Mouse (Mus musculus) heart, embryonic 15.5 days (tissue): ENCODE results near the gene Fam178b. TPM values are rescaled to one million over a fixed set of nuclear protein-coding genes. Genes with fewer than 3 reads are reported as not detected.

Source experiments
- ATAC-seq: fragments of 200-750 bp; cut with Nextera tagmentation; replicated peaks from 2 replicates; pipeline ENCODE4 v1.8.0; 2017; ENCODE audit warnings: low read depth, moderate TSS enrichment; ENCODE audit not compliant: insufficient number of reproducible peaks, insufficient read depth, low FRiP score
- H3K27ac ChIP-seq: fragments of 300-500 bp; sonication (generic); 2 replicates; pipeline ENCODE4 v1.5.1; 2015; ENCODE audit warnings: mild to moderate bottlenecking, inconsistent platforms
- H3K27me3 ChIP-seq: fragments of 300-500 bp; sonication (generic); 2 replicates; pipeline ENCODE4 v1.6.1; 2015; ENCODE audit warnings: inconsistent platforms
- H3K36me3 ChIP-seq: fragments of 300-500 bp; sonication (generic); 2 replicates; pipeline ENCODE4 v1.6.1; 2015; ENCODE audit warnings: mild to moderate bottlenecking, inconsistent platforms
- H3K4me1 ChIP-seq: fragments of 300-500 bp; sonication (generic); replicated peaks from 2 replicates; pipeline ENCODE4 v1.6.1; 2015; ENCODE audit warnings: inconsistent platforms
- H3K4me2 ChIP-seq: fragments of 300-500 bp; sonication (generic); 2 replicates; pipeline ENCODE4 v1.6.1; 2015; ENCODE audit warnings: inconsistent platforms, mild to moderate bottlenecking, moderate library complexity
- H3K4me3 ChIP-seq: fragments of 300-500 bp; sonication (generic); 2 replicates; pipeline ENCODE4 v1.5.1; 2015; ENCODE audit warnings: mild to moderate bottlenecking, inconsistent platforms
- H3K9ac ChIP-seq: fragments of 300-500 bp; sonication (generic); 2 replicates; pipeline ENCODE4 v1.6.1; 2015; ENCODE audit warnings: mild to moderate bottlenecking, inconsistent platforms
- H3K9me3 ChIP-seq: fragments of 300-500 bp; sonication (generic); replicated peaks from 2 replicates; pipeline ENCODE4 v1.6.1; 2016; ENCODE audit warnings: inconsistent platforms
- WGBS: fragments of 180-500 bp; shearing (Covaris S2); methylation state at CpG from one replicate; pipeline ENCODE4 v1.1.7; 2015; ENCODE audit warnings: mixed read lengths; 5-methylcytosine and 5-hydroxymethylcytosine counted together
- polyA plus RNA-seq: library from polyadenylated mRNA; unstranded; fragments of >200 nt; fragmentation: Nextera tagmentation; extraction: Ambion mirVana; gene quantifications from 2 replicates; pipeline ENCODE4 v1.2.1, GENCODE M21; 2015

The Fam178b gene
- polyA plus RNA-seq, 1 experiment from 2014 or later = 0.68 TPM

DNA sequence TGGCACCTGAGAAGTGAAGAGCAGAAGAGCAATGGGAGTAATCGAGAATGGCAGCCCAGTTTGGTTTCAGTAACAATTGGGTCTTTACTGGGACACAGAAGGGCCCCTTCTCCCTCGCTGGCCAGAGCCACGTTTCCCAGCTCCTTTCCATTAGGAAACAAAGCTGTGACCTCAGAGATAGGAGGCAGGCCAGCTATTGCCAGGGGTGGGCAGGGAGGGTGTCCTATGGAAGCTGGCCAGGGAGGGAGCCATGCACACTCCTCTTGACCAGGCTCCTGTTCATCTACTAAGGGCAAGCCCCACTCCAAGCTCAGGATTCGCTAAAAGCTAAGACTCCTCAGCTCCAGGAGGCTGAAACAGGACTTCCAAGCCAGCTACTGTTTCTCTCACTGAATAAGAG lies 123.7 kb downstream of the Fam178b start:
- WGBS = 9% methylated on average over 4 of the region's 4 CpGs
- H3K4me3 ChIP-seq = peak overlapping the region; percentile 68
- peak overlapping the region; percentile 88 for H3K4me2 ChIP-seq
- peak overlapping the region; percentile 96 for H3K27ac ChIP-seq
- no peaks in the 10 kb centered on the region for H3K9me3 ChIP-seq
- peak overlapping the region; percentile 96 for H3K9ac ChIP-seq
- peaks cover 67% of the 10 kb centered on the region for H3K4me1 ChIP-seq
- H3K36me3 ChIP-seq = peaks cover 3% of the 10 kb centered on the region; the same call in 1 of the 2 replicates
- no peaks in the 10 kb centered on the region for H3K27me3 ChIP-seq
- no peak for ATAC-seq

- ATAC-seq = peak; percentile 54
- Histone ChIP-seq H3K4me1 (peaks cover 69% of the 10 kb centered on the region), H3K27ac (peak within 1 kb of the TSS; percentile 96), H3K9ac (peak within 1 kb of the TSS; percentile 96), H3K27me3 (no peaks in the 10 kb centered on the region), H3K4me2 (peak within 1 kb of the TSS; percentile 88), H3K4me3 (peak within 1 kb of the TSS; percentile 68), H3K36me3 (peaks cover 13% of the 10 kb centered on the region; the same call in 1 of the 2 replicates), H3K9me3 (no peaks in the 10 kb centered on the region)
- 1% methylated on average over 67 of the region's 69 CpGs for WGBS
Measured at GRCm38 (mm10) chr1:36558031-36558993, 124.7 kb downstream of the Fam178b start, which contains the start of gene Sema4c. Sema4c (minus strand) TSS chr1:36558349.

DNA sequence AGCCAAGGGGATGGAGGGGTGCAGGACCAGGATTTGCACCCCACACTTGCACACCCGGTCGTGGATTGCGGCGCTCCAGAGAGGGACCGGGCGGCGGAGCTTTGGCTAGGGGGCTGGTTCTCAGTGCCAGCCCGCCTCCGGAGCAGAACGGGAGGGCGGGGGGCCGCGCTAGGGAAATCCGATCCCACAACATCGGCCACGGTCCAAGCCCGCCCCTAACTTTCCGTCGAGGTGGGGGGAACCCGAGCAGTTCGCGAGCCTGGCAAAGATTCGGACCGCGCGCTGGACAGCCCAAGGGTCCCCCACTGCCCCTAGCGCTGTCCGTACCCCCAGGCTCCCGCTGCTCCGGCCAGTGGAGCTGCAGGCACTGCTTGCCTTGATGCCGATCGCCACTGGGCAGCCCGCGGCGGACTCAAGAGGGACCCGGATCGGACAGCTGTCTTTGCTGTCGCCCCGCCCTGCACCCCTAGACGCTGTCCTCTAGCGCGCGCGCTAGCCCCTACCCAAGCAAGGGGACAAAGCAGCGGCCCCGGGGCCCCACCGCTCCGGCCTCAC lies 125.4 kb downstream of the Fam178b start:
- peak overlapping the region; percentile 88 for H3K4me2 ChIP-seq
- peak overlapping the region; percentile 96 for H3K9ac ChIP-seq
- no peaks in the 10 kb centered on the region for H3K27me3 ChIP-seq
- peak overlapping the region; percentile 96 for H3K27ac ChIP-seq
- ATAC-seq = peak; percentile 78
- WGBS = under 1% methylated on average over 48 of the region's 48 CpGs
- H3K4me1 ChIP-seq = peaks cover 61% of the 10 kb centered on the region
- H3K4me3 ChIP-seq = peak overlapping the region; percentile 68
- H3K36me3 ChIP-seq = peaks cover 21% of the 10 kb centered on the region
- H3K9me3 ChIP-seq = no peaks in the 10 kb centered on the region

- WGBS = under 1% methylated on average over 52 of the region's 52 CpGs
- Histone ChIP-seq H3K4me1 (peaks cover 54% of the 10 kb centered on the region), H3K4me2 (peak overlapping the region; percentile 88), H3K9me3 (no peaks in the 10 kb centered on the region), H3K27me3 (no peaks in the 10 kb centered on the region), H3K9ac (peak overlapping the region; percentile 96), H3K27ac (peak overlapping the region; percentile 96), H3K36me3 (peaks cover 28% of the 10 kb centered on the region), H3K4me3 (peak overlapping the region; percentile 68)
- ATAC-seq = peak; percentile 71
Measured at GRCm38 (mm10) chr1:36556553-36557456, 126.2 kb downstream of the Fam178b start.

DNA sequence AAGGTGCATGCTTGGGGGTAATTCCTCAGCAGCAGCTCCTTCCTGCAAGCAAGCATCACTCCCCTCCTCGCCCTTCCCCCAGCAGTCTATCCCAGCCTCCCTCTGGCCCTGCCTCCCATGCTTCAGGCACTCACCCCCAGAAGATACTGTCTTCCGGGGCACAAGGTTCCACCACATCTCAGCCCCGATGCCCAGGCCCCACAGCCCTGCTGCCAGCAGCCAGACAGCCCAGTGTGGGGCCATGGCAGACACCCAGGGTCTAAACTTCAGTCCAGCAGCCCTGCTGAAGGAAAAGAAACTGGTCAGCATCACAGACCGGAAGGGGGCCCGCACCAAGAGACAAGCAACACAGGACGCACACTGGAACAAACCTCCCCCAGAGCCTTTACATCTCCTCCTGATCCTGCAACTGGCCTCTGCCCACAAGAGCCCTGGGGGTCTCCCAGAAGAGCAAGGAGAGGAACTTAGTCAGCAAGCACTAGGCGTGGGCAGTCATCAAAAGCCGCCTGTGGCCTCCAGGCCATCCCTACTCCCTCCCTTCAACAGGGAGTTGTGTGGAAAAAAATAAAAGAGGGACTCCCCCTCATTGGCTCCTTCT lies 127.1 kb downstream of the Fam178b start:
- peak overlapping the region; percentile 88 for H3K4me2 ChIP-seq
- H3K4me3 ChIP-seq = peak overlapping the region; percentile 68
- H3K9ac ChIP-seq = peak overlapping the region; percentile 96
- H3K27ac ChIP-seq = peak overlapping the region; percentile 96
- H3K4me1 ChIP-seq = peaks cover 47% of the 10 kb centered on the region
- no peak for ATAC-seq
- no peaks in the 10 kb centered on the region for H3K9me3 ChIP-seq
- WGBS = 8% methylated on average over 8 of the region's 8 CpGs
- H3K27me3 ChIP-seq = no peaks in the 10 kb centered on the region
- peaks cover 37% of the 10 kb centered on the region for H3K36me3 ChIP-seq

GRCm38 (mm10) chr1:36554633-36555399 lies 128.2 kb downstream of the Fam178b start:
- peak overlapping the region; percentile 68 for H3K4me3 ChIP-seq
- H3K27me3 ChIP-seq = no peaks in the 10 kb centered on the region
- peak overlapping the region; percentile 60 for H3K27ac ChIP-seq
- ATAC-seq = no peak
- H3K4me1 ChIP-seq = peaks cover 43% of the 10 kb centered on the region
- H3K9ac ChIP-seq = peak overlapping the region; percentile 96; the same call in 1 of the 2 replicates
- WGBS = 67% methylated on average over 21 of the region's 21 CpGs
- H3K9me3 ChIP-seq = no peaks in the 10 kb centered on the region
- peaks cover 47% of the 10 kb centered on the region for H3K36me3 ChIP-seq
- peak overlapping the region; percentile 88 for H3K4me2 ChIP-seq

DNA sequence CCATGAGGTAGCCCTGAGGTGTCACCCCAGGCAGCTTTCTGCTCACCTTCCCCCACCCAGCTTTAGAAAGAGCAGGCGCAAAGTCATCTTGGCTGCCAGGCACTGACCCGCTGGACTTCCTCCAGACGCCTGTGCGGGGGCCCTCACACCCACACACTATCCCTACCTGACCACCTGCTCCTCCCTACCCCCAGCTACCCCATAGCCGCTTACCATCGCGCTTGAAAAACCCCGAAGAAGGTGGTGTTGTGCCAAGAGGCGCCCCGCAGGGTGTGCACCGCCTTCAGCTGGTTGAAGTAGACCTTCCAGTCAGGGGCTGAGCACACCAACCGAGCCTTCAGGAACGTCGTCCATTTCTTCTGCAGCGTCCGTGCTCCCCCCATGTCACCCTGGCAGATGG lies 130.5 kb downstream of the Fam178b start:
- H3K9ac ChIP-seq = no peak overlapping the region
- no peaks in the 10 kb centered on the region for H3K27me3 ChIP-seq
- no peak overlapping the region for H3K4me3 ChIP-seq
- no peak for ATAC-seq
- H3K36me3 ChIP-seq = peaks cover 59% of the 10 kb centered on the region
- no peak overlapping the region for H3K27ac ChIP-seq
- peaks cover 49% of the 10 kb centered on the region for H3K4me1 ChIP-seq
- H3K9me3 ChIP-seq = no peaks in the 10 kb centered on the region
- no peak overlapping the region for H3K4me2 ChIP-seq
- WGBS = 88% methylated on average over 16 of the region's 16 CpGs

GRCm38 (mm10) chr1:36551904-36552303 lies 131.1 kb downstream of the Fam178b start:
- no peak for ATAC-seq
- Histone ChIP-seq H3K27me3 (no peaks in the 10 kb centered on the region), H3K9ac (no peak overlapping the region), H3K4me1 (peaks cover 51% of the 10 kb centered on the region), H3K4me3 (no peak overlapping the region), H3K36me3 (peaks cover 59% of the 10 kb centered on the region), H3K27ac (no peak overlapping the region), H3K4me2 (no peak overlapping the region), H3K9me3 (no peaks in the 10 kb centered on the region)
- 84% methylated on average over 17 of the region's 17 CpGs for WGBS

DNA sequence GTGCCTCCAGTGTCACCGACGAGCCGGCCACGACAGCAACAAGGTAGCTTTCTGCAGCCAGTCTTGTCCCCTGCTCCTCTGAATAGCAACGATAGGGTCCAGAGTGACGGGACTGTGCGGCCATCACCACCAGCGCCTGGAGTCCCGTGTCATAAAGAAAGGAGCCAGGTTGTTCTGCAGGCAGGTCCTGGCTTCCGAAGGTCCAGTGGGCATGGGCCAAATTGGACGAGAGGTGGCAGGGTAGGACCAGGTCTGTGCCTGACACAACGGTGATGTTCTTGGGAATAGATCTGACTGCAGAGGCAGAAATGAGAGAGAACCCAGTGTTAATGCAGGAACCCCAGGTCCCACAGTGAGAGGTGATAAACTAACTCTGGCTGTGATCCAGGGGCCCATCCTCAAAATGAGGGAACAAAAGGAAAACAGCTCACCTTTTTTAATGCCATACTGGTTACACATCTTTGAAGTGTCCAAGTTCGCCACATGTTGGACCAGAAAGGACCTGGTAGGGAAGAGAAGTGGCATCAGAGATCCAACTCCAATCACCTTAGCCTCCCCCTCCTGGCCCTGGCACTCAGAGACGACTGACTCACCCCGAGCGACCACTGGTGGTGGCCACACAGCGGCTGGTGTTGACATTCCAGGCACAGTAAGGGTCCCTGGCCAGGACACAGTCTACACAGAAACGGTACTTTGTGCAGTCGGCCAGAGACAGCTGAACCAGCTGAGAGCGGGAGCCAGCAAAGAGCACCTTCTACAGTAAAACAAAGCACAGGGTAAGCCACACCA lies 132.7 kb downstream of the Fam178b start:
- Histone ChIP-seq H3K4me2 (no peak overlapping the region), H3K9me3 (no peaks in the 10 kb centered on the region), H3K27ac (no peak overlapping the region), H3K4me1 (peaks cover 54% of the 10 kb centered on the region), H3K27me3 (no peaks in the 10 kb centered on the region), H3K36me3 (peaks cover 59% of the 10 kb centered on the region), H3K4me3 (no peak overlapping the region), H3K9ac (no peak overlapping the region; the same call in 1 of the 2 replicates)
- WGBS = 76% methylated on average over 20 of the region's 20 CpGs
- ATAC-seq = no peak
